Mouse (Mus musculus): Measurements from ENCODE around the gene 1110051M20Rik. TPM values are rescaled to one million over a fixed set of nuclear protein-coding genes. Genes with fewer than 3 reads are reported as not detected.

Gene 1110051M20Rik
- total RNA-seq, 2 experiments from 2014 or later, result 1.7 to 4.2 TPM

DNA sequence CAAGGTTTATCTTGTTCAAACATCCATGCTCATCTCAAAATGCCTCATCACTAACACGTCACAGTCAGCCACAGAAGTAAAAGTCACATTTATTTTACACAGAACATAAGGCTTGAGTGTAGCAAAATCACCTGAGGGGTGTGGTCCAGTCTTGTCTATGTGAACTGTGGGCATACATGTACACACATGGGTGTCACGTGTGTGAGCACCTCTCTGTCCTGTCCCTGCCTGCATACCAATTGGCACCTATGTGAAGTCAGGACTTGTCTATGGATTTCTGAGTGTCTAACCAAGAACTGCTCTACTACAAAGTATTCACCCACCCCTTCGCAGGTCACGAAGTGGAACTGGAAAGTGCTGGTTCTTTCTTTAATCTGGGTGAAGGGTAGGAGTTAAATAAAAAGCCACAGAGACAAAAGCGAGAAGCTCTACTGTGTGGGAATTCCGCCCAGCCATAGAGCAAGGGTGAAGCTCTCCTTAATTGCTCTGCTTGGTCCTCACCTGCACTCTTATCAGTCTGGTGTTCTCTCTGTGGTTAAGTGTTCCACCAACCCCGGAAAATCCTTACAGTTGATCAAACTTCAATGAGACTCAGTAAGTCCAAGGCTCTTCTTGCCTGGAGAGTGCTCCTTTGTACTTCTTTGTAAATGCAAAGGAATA lies 20.3 kb downstream of the 1110051M20Rik start:
- no peak for ATAC-seq (ENCODE audit: poor library complexity, severe bottlenecking)

DNA sequence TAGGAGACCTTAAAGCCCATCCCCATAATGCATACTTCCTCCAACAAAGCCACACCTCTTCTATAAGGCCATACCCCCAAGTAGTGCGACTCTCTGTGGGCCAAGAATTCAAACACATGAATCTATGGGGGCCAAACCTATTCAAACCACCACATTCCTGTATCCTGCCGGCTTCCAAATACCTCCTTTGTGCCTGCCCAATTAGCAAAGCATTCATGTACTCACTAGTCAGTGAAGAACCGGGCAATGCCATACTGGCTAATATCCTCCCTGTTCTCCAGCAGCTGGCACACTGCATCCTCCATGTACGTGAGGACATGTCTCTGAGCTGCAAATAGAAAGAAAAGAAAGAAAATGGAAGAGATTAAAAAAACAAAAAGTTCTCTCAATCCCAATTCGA lies 22.9 kb downstream of the 1110051M20Rik start:
- ATAC-seq (ENCODE audit: poor library complexity, severe bottlenecking), result no peak

DNA sequence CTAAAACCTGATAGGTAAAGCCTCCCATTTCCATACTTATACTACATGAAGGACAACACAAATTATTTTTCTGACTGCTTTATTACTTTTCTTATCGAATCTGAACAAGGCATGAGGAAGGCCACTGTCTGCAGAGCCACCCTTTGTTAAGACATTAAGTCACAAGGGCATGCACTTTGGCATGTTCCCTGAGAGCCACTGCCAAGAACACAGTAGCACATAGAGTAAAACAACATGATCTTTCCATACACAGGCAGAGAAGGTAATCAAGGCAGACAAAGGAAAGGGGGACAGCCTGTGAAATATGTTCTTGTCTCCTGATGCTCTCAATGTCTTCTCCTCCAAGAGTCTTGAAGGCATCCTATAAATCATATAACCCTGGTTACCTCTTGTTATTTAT lies 30.7 kb downstream of the 1110051M20Rik start:
- ATAC-seq (ENCODE audit: poor library complexity, severe bottlenecking), result no peak

- peak; percentile 99 for ATAC-seq (ENCODE audit: poor library complexity, severe bottlenecking)
Observed at GRCm38 (mm10) chr2:91412361-91412760, 32.1 kb downstream of the 1110051M20Rik start.

DNA sequence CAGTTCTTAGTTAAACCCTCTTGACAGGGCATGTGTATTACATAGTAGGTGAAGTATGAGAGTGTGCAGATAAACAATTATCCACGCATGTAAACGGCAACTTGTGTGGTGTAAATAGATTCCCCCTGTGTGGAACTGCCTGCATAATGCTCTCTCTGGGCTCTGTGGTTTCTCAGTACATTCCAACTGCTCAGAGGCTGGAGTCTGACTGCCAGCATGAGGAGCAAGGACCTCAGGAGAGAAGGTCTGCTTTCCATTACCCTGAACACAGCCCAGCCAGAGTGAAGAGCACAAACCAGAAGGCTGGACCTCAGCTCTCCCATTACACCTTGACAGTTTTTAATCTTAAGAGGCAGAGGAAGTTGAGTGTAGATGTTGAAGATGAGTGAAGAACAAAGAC lies 33.0 kb downstream of the 1110051M20Rik start:
- no peak for ATAC-seq (ENCODE audit: poor library complexity, severe bottlenecking)

- ATAC-seq (ENCODE audit: poor library complexity, severe bottlenecking), result no peak
Observed at GRCm38 (mm10) chr2:91408031-91408430, 36.5 kb downstream of the 1110051M20Rik start.

DNA sequence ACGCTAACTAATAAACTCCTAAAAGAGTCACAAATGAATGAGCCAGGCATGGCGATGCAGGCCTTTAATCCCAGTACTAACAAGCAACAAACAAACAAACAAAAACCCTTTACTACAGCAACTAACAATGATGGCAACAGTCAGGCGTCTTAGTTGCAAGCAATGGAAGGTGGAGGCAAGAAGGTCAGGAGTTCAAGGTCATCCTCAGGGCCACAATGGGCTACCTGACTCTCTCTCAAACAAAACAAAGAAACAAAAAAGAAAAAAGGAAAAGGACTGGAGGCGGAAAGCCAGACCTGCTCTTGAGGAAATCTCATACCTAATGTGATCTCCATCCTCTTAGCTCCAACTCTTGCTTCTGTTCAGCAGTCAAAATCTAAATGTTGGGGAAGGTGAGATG lies 39.4 kb downstream of the 1110051M20Rik start:
- ATAC-seq (ENCODE audit: poor library complexity, severe bottlenecking), result no peak

DNA sequence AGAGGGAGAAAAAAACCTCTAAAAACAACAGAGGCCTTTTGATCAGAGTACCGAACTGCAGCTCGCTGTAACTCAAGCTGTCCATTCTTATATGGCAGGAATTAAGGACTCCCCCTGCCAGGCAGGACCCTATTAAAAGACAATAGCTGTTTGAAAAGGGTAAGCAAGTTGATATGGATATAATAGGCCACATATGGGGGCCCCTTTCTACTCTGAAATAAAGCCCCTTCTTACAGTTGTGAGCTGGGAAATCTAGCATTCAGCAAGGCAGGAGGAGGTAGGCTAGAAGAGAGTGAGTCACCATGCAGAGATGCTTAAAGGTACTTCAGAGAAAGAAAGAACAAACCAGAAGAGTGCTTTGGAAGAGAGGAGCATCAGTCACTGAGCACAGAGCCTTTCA lies 44.8 kb downstream of the 1110051M20Rik start:
- ATAC-seq (ENCODE audit: poor library complexity, severe bottlenecking), result no peak

- no peak for ATAC-seq (ENCODE audit: poor library complexity, severe bottlenecking)
Observed at GRCm38 (mm10) chr2:91399168-91399567, 45.3 kb downstream of the 1110051M20Rik start.

DNA sequence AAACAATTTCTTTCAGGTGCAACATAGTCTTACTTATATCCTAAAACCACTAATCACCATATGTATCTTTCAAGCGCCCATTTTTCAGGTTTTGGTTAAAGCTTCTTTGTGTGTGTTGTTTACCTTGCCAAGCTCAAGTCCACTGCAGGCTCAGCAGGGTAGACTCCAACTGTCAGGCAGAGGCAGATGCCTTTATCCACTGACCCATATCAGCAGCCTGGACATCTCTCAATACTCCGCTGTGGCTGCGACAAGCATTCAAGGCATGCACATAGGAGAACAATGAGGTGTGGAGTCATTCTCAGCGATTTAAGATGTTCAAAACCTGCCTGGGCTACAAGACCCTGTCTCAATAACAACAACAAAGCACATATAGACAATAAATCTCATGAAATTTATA lies 50.4 kb downstream of the 1110051M20Rik start:
- no peak for ATAC-seq (ENCODE audit: poor library complexity, severe bottlenecking)

DNA sequence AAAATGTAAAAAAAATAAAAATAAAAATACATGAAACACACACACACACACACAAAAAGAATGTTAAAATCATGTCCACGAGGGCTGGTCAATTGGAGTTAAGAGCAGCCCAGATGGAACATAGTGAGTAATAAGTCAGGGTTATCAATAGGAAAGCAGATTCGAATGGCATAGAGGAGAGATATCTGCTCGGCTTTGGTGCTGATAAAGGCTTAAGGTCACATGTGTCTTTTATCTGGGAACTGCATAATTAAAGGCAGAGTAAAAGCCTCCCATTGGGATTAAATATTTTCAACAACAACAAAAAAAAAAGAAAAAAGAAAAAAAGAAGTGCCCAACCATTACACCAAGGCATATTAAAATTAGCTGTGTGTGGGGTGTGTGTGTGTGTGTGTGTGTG lies 55.8 kb downstream of the 1110051M20Rik start:
- no peak for ATAC-seq (ENCODE audit: poor library complexity, severe bottlenecking)

DNA sequence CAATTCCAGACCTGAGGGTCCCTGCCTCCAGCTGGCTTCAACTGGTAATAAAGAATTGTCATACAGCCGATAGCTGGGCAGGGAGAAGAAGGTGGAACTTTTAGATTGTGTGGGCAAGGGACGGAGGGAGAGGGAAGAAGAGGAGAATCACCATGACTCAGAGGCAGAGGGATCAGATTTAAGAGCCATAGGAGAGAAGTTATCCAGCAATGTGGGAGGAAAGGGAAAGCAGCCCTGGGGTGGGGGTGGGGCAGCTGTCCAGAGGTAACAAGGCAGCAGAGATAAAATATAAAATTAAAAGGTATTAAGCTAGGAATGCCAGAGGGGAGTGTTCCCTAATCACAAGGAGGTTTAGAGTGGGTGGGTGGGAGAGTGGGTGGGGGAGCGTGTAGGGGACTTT lies 56.2 kb downstream of the 1110051M20Rik start:
- ATAC-seq (ENCODE audit: poor library complexity, severe bottlenecking), result no peak

GRCm38 (mm10) chr2:91387287-91387958 lies 57.1 kb downstream of the 1110051M20Rik start:
- ATAC-seq (ENCODE audit: poor library complexity, severe bottlenecking), result no peak

- ATAC-seq (ENCODE audit: poor library complexity, severe bottlenecking), result no peak
Observed at GRCm38 (mm10) chr2:91386547-91387286, 57.8 kb downstream of the 1110051M20Rik start.

GRCm38 (mm10) chr2:91383294-91383693 lies 61.2 kb downstream of the 1110051M20Rik start:
- ATAC-seq (ENCODE audit: poor library complexity, severe bottlenecking), result no peak

DNA sequence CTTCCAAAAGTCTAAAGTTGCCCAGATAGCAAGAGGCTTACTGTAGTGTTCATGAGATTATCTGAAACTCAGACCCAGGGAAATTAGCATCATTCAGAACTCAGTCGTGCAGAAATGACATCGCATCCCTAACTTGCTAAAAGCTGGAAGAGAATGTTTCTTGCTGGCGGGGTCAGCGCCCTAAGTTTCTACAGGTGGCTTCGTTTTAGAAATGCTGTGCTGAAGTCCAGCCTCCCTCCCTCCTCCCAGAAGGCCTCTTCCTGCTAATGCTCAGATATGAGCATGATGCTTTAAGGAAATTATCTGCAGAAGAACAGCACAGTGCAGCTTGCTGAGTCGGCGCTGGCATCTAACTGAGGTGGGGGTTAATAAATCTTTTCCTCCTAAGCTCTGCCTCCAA lies 67.5 kb downstream of the 1110051M20Rik start:
- no peak for ATAC-seq (ENCODE audit: poor library complexity, severe bottlenecking)

- ATAC-seq (ENCODE audit: poor library complexity, severe bottlenecking), result no peak
Observed at GRCm38 (mm10) chr2:91370314-91370713, 74.2 kb downstream of the 1110051M20Rik start.

DNA sequence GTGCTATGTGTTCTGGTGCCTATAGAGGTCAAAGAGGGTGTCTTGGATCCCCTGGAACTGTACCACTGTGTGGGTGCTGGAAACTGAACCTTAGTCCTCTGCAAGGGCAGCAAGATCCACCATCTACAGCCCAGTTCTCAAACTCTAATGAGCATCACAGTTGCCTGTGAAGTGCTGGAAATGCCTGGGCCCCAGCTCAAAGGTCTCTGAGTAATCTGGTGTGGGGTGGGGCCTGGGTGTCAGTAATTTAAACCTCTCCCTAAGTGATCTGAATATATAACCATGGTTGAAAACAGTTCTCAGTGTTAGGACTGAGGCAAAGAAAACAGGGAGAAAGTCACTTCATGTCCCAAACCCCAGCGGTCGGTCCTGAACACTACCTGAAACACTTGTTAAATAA lies 81.2 kb downstream of the 1110051M20Rik start:
- no peak for ATAC-seq (ENCODE audit: poor library complexity, severe bottlenecking)

GRCm38 (mm10) chr2:91361068-91361528 lies 83.4 kb downstream of the 1110051M20Rik start:
- ATAC-seq (ENCODE audit: poor library complexity, severe bottlenecking), result no peak

DNA sequence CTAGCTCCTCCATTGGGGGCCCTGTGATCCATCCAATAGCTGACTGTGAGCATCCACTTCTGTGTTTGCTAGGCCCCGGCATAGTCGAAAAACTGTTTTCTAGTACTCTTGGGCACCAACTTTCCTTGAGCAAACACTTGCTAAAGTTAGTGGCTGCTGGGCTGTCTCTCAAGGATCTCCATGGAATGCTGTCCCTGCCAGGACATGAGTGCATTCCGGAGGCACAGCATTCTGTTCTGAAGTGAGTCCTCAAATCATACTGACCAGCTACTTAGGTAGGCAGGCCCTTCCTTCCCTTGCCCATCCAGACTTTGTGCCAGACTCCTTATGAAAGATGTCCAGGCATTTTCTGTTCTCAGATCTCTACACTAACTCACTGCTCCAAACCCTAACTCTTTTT lies 88.7 kb downstream of the 1110051M20Rik start:
- no peak for ATAC-seq (ENCODE audit: poor library complexity, severe bottlenecking)

DNA sequence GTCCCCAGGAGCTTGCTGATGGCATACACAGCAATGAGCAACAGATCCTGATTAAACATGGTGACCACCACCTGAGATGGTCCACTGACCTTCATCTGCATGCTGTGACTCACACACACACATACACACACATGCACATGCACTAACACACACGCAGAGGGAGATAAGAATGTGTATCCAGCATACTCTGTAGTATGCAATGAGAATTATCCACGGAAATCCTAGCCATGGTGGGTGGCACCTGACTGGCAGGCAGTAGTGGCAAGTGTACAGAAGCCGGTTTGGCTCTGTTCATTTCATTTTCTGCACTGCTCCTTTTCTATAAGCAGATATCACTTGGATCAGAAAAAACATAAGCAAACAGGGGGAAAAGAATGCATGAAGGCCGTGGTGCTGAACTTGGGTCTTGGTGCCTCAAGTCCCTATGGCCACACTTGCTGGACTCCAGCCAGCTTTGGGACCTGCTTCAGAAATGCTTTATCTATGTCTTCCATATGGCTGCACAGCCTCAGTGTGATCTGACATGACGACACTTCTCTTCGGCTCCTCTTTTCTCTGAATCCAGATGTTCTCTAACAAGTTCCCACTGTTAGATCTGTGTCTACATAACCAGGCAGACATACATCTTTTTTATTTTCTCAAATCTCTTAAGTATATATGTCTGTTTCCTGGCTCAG lies 89.6 kb downstream of the 1110051M20Rik start:
- no peak; the same call in 1 of the 2 replicates for ATAC-seq (ENCODE audit: poor library complexity, severe bottlenecking)

Data from megakaryocyte, adult 5-6 weeks (primary cell).